Mouse (Mus musculus) testis, postnatal 10 days (tissue): ENCODE data around the gene Cox14.

Experiments used
- DNase-seq: peaks from one replicate; pipeline ENCODE4 v3.0.0; 2021; ENCODE audit warnings: low spot score

Cox14 gene

GRCm38 (mm10) chr15:99708176-99708575, 17.2 kb upstream of the Cox14 start:
- no peak for DNase-seq

- DNase-seq = no peak
Observed at GRCm38 (mm10) chr15:99710221-99711190, 14.9 kb upstream of the Cox14 start.

- no peak for DNase-seq
Observed at GRCm38 (mm10) chr15:99711491-99711890, 13.9 kb upstream of the Cox14 start.

- DNase-seq = peak; percentile 42
Observed at GRCm38 (mm10) chr15:99712666-99713559, 12.5 kb upstream of the Cox14 start.

GRCm38 (mm10) chr15:99713569-99713968, 11.8 kb upstream of the Cox14 start:
- DNase-seq = peak; percentile 49

- peak; percentile 60 for DNase-seq
Observed at GRCm38 (mm10) chr15:99714206-99714605, 11.2 kb upstream of the Cox14 start.

GRCm38 (mm10) chr15:99714858-99715257, 10.6 kb upstream of the Cox14 start:
- peak; percentile 81 for DNase-seq

GRCm38 (mm10) chr15:99715361-99715865, 10.0 kb upstream of the Cox14 start:
- peak; percentile 54 for DNase-seq

GRCm38 (mm10) chr15:99715982-99716746, 9.3 kb upstream of the Cox14 start:
- peak; percentile 52 for DNase-seq

GRCm38 (mm10) chr15:99716814-99717213, 8.6 kb upstream of the Cox14 start:
- no peak for DNase-seq

GRCm38 (mm10) chr15:99717386-99718334, 7.8 kb upstream of the Cox14 start, which contains the start of gene Gpd1:
Gene Gpd1, plus strand, starts transcription at chr15:99717515.
- DNase-seq = peak; percentile 77

- no peak for DNase-seq
Observed at GRCm38 (mm10) chr15:99718461-99719021, 6.9 kb upstream of the Cox14 start.

- DNase-seq = no peak
Observed at GRCm38 (mm10) chr15:99719865-99720264, 5.6 kb upstream of the Cox14 start.

GRCm38 (mm10) chr15:99721921-99722743, 3.3 kb upstream of the Cox14 start:
- DNase-seq = no peak

GRCm38 (mm10) chr15:99723120-99723514, 2.3 kb upstream of the Cox14 start:
- DNase-seq = no peak

GRCm38 (mm10) chr15:99723515-99724291, 1.7 kb upstream of the Cox14 start:
- DNase-seq = peak; percentile 72

GRCm38 (mm10) chr15:99724292-99725021, 961 bp upstream of the Cox14 start:
- DNase-seq = peak; percentile 74

GRCm38 (mm10) chr15:99726549-99726948, 1.1 kb downstream of the Cox14 start:
- no peak for DNase-seq
